Mouse (Mus musculus): ENCODE measurements at regions not wholly inside any gene's neighbourhood (a gene's known extent, or its start where the extent isn't known, plus 50 kb on each side); places are given as distances from the start of the nearest gene placed in this dataset.

DNA sequence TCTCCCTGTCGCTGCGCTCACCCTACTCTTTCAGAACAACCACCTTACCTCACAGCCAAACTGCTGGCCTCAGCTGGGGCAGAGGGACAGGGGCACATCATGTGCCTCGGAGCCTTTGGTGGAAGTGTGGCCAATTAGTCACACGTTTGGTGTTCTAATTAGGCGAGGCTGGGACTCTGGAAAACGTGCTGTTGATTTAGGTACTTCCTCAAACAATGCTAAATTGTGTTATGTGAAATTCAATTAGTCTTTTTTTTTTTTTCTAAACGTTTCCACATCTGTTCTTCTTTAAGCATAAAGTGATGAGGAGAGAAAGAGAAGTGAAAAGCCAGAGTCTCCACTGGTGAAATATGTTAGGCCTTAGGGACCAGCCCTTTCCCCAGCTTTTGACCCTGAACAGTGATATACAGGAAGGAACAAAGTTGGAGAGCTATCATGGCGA lies 174.1 kb downstream of the Tbx18 start:
- no peak for TF ChIP-seq POLR2A (IDR thresholded peaks at IDR 0.05; ENCODE audit: extremely low read depth, insufficient read depth, low read length)
- TF ChIP-seq CTCF (IDR thresholded peaks at IDR 0.05; ENCODE audit: low read depth, low read length), result no peak
